Mouse (Mus musculus) heart, adult 2 months (tissue): ENCODE data around the gene Cdc37.

ENCODE experiments used
- CTCF ChIP-seq: fragments of 200-600 bp; IDR thresholded peaks from 2 replicates; pipeline ENCODE4 v1.8.1; 2022; ENCODE audit warnings: antibody characterized with exemption, mild to moderate bottlenecking, moderate library complexity
- POLR2A ChIP-seq: fragments of 200-500 bp; IDR thresholded peaks from 2 replicates; pipeline ENCODE4 v1.6.1; 2011; ENCODE audit warnings: mild to moderate bottlenecking, low read depth, low read length, control low read depth; ENCODE audit not compliant: insufficient read depth

- TF ChIP-seq CTCF (no peak), POLR2A (no peak)
These were observed 7.9 kb downstream of the Cdc37 start for GRCm38 (mm10) chr9:21141922-21142321.
